Comparison of ENCODE assay signal across 8 mouse cellular contexts in genomic region chr12:101082296-101083075, GRCm38 (mm10). TPM values are rescaled to one million over a fixed set of nuclear protein-coding genes. Genes with fewer than 3 reads are reported as not detected.
DNase-seq lines count a peak whose midpoint lies in the region; ATAC-seq and TF ChIP-seq lines count a peak whose summit lies in the region.

No protein-coding gene starts in this region.

- H3K4me2 ChIP-seq in heart, embryonic 13.5 days = peak overlapping the region; percentile 97
- H3K4me2 ChIP-seq in kidney, embryonic 15.5 days = peak overlapping the region; percentile 78
- peak overlapping the region; percentile 77 for H3K4me2 ChIP-seq in lung, postnatal 0 days (replicated peaks; ENCODE audit: low read depth, low read length)

- H3K4me3 ChIP-seq in MEL (ENCODE audit: control insufficient read depth in 1 of 2, insufficient read depth in 1 of 2, low read depth in 2 of 2, low read length in 2 of 2) = peak overlapping the region; percentile 87 to 94
- H3K4me3 ChIP-seq in forebrain, embryonic 10.5 days = peak overlapping the region; percentile 93
- peak overlapping the region; percentile 97 for H3K4me3 ChIP-seq in heart, embryonic 13.5 days
- peak overlapping the region; percentile 100 for H3K4me3 ChIP-seq in kidney, embryonic 15.5 days (replicated peaks)
- H3K4me3 ChIP-seq in lung, postnatal 0 days (ENCODE audit: low read depth, low read length) = peak overlapping the region; percentile 98

- WGBS in forebrain, embryonic 10.5 days = under 1% methylated on average over 65 of the region's 69 CpGs
- WGBS in heart, embryonic 13.5 days = under 1% methylated on average over 67 of the region's 69 CpGs
- under 1% methylated on average over 67 of the region's 69 CpGs for WGBS in kidney, embryonic 15.5 days
- WGBS in lung, postnatal 0 days = under 1% methylated on average over 60 of the region's 69 CpGs

- TF ChIP-seq RAD21 in MEL (IDR thresholded peaks at IDR 0.05; ENCODE audit: low read depth, low read length) = no peak

- H3K36me3 ChIP-seq in MEL (ENCODE audit: control insufficient read depth in 1 of 2, insufficient read depth in 2 of 2, low read length in 2 of 2) = peaks cover 16 to 37% of the 10 kb centered on the region in 2 experiments
- peaks cover 38% of the 10 kb centered on the region for H3K36me3 ChIP-seq in forebrain, embryonic 10.5 days (replicated peaks)
- H3K36me3 ChIP-seq in heart, embryonic 13.5 days = peaks cover 23% of the 10 kb centered on the region
- peaks cover 17% of the 10 kb centered on the region for H3K36me3 ChIP-seq in kidney, embryonic 15.5 days
- H3K36me3 ChIP-seq in lung, postnatal 0 days (ENCODE audit: insufficient read depth, low read length) = no peaks in the 10 kb centered on the region

- peak overlapping the region; percentile 95 for H3K27ac ChIP-seq in MEL (ENCODE audit: control insufficient read depth, low read depth, low read length)
- H3K27ac ChIP-seq in forebrain, embryonic 10.5 days = peak overlapping the region; percentile 100
- H3K27ac ChIP-seq in heart, embryonic 13.5 days (replicated peaks) = peak overlapping the region; percentile 100
- H3K27ac ChIP-seq in kidney, embryonic 15.5 days = peak overlapping the region; percentile 100
- H3K27ac ChIP-seq in lung, postnatal 0 days (ENCODE audit: low read length) = peak overlapping the region; percentile 98

- peak overlapping the region; percentile 100 for H3K9ac ChIP-seq in MEL (ENCODE audit: control insufficient read depth, low read depth, low read length, poor library complexity, severe bottlenecking)
- peak overlapping the region; percentile 99 for H3K9ac ChIP-seq in heart, embryonic 13.5 days
- H3K9ac ChIP-seq in kidney, embryonic 15.5 days = peak overlapping the region; percentile 99
- peak overlapping the region; percentile 94 for H3K9ac ChIP-seq in lung, postnatal 0 days (replicated peaks; ENCODE audit: low read depth)

- no peak for TF ChIP-seq EP300 in MEL (IDR thresholded peaks at IDR 0.05; ENCODE audit: low read depth in 1 of 2, low read length in 2 of 2)
- no peak for TF ChIP-seq EP300 in lung, postnatal 0 days (IDR thresholded peaks at IDR 0.05)

- ATAC-seq in heart, embryonic 13.5 days (ENCODE audit: extremely low read depth, insufficient number of reproducible peaks, low FRiP score, low TSS enrichment) = peak; percentile 40
- peak; percentile 19 for ATAC-seq in kidney, embryonic 15.5 days (replicated peaks; ENCODE audit: low FRiP score)
- ATAC-seq in lung, postnatal 0 days = peak; percentile 18
- ATAC-seq in monocyte, adult 5-6 weeks (replicated peaks; ENCODE audit: insufficient number of reproducible peaks, low FRiP score, low TSS enrichment, poor library complexity, severe bottlenecking) = no peak

- no peak for TF ChIP-seq CTCF in MEL (IDR thresholded peaks at IDR 0.05 in 2 of 3, conservative IDR thresholded peaks at IDR 0.05 in 1 of 3; ENCODE audit: control insufficient read depth in 1 of 3, insufficient read depth in 1 of 3, low read depth in 2 of 3, low read length in 3 of 3, poor library complexity in 1 of 3, severe bottlenecking in 1 of 3)
- no peak for TF ChIP-seq CTCF in lung, postnatal 0 days (IDR thresholded peaks at IDR 0.05)

- no peak for TF ChIP-seq POLR2A in MEL (IDR thresholded peaks at IDR 0.05; ENCODE audit: control insufficient read depth in 1 of 2, insufficient read depth in 1 of 2, low read depth in 1 of 2, low read length in 2 of 2, poor library complexity in 1 of 2)

- no peaks in the 10 kb centered on the region for H3K27me3 ChIP-seq in MEL (ENCODE audit: control insufficient read depth in 1 of 2, insufficient read depth in 2 of 2, low read length in 2 of 2)
- no peaks in the 10 kb centered on the region for H3K27me3 ChIP-seq in forebrain, embryonic 10.5 days (ENCODE audit: poor library complexity, severe bottlenecking)
- H3K27me3 ChIP-seq in heart, embryonic 13.5 days (replicated peaks) = no peaks in the 10 kb centered on the region
- no peaks in the 10 kb centered on the region for H3K27me3 ChIP-seq in kidney, embryonic 15.5 days
- H3K27me3 ChIP-seq in lung, postnatal 0 days (replicated peaks; ENCODE audit: insufficient read depth, low read length) = no peaks in the 10 kb centered on the region

- H3K9me3 ChIP-seq in MEL (replicated peaks; ENCODE audit: insufficient read depth, low read length) = no peaks in the 10 kb centered on the region
- no peaks in the 10 kb centered on the region for H3K9me3 ChIP-seq in forebrain, embryonic 10.5 days
- H3K9me3 ChIP-seq in heart, embryonic 13.5 days = no peaks in the 10 kb centered on the region
- H3K9me3 ChIP-seq in kidney, embryonic 15.5 days (replicated peaks) = no peaks in the 10 kb centered on the region
- no peaks in the 10 kb centered on the region for H3K9me3 ChIP-seq in lung, postnatal 0 days (ENCODE audit: low read length)

- peak; percentile 41 for DNase-seq in MEL (ENCODE audit: low read depth, low spot score)
- peak; percentile 60 to 64 for DNase-seq in adrenal gland, postnatal 36 days
- DNase-seq in forebrain, embryonic 10.5 days (ENCODE audit: extremely low spot score, low spot score) = peak; percentile 34
- DNase-seq in lung, postnatal 0 days (ENCODE audit: low spot score) = peak; percentile 30
- DNase-seq in retina, embryonic 14.5 days (ENCODE audit: low spot score) = peak; percentile 24

- H3K4me1 ChIP-seq in MEL (ENCODE audit: control insufficient read depth in 1 of 2, insufficient read depth in 2 of 2, low read length in 2 of 2) = peaks cover 17 to 19% of the 10 kb centered on the region in 2 experiments
- peaks cover 27% of the 10 kb centered on the region for H3K4me1 ChIP-seq in forebrain, embryonic 10.5 days
- peaks cover 64% of the 10 kb centered on the region for H3K4me1 ChIP-seq in heart, embryonic 13.5 days
- H3K4me1 ChIP-seq in kidney, embryonic 15.5 days = peaks cover 22% of the 10 kb centered on the region
- H3K4me1 ChIP-seq in lung, postnatal 0 days (ENCODE audit: insufficient read depth, low read depth, low read length) = peaks cover 8% of the 10 kb centered on the region; the same call in 1 of the 2 replicates

- H3K79me2 ChIP-seq in MEL (ENCODE audit: control insufficient read depth, insufficient read depth, low read length, poor library complexity) = peaks cover 57% of the 10 kb centered on the region

TF ChIP-seq in MEL, 35 proteins besides CTCF, POLR2A, EP300 and RAD21:
- TF ChIP-seq HCFC1 (IDR thresholded peaks at IDR 0.05; ENCODE audit: low read depth, low read length) (0 out of 2 replicates have a peak, but pooled peaks have one; percentile 1), NRF1 (IDR thresholded peaks at IDR 0.05; ENCODE audit: insufficient read depth, low read depth, low read length, poor library complexity, severe bottlenecking) (no peak)

RNA-seq across cellular contexts. Expression of gene Ppp4r3a, which starts 1.0 kb away (rescaled TPM):
- 60.1 and 61.2 TPM in 2 replicates for total RNA-seq in MEL (2012; rRNA removed)
- 100 to 1,000 TPM in 1 of 2 experiments, 10 to 100 TPM in 1; 48.5 to 701 TPM for polyA plus RNA-seq in MEL (2012; ENCODE audit: insufficient read depth in 1 of 2, insufficient read length in 2 of 2, low read depth in 1 of 2, low replicate concordance in 2 of 2, missing spikeins in 1 of 2)
- 10 to 100 TPM; 51.8 to 52.1 TPM for total RNA-seq in adrenal gland, postnatal 36 days (2021)
- polyA plus RNA-seq in forebrain, embryonic 10.5 days (2016; fragmentation: Nextera tagmentation; extraction: Ambion mirVana) = 51.0 and 52.2 TPM in 2 replicates
- 24.2 and 25.6 TPM in 2 replicates for polyA plus RNA-seq in heart, embryonic 13.5 days (2015; fragmentation: Nextera tagmentation; extraction: Ambion mirVana)
- 43.5 and 44.0 TPM in 2 replicates for polyA plus RNA-seq in kidney, embryonic 15.5 days (2015; fragmentation: Nextera tagmentation; extraction: Ambion mirVana)
- polyA plus RNA-seq in lung, postnatal 0 days (2015; fragmentation: Nextera tagmentation; extraction: Ambion mirVana) = 16.4 and 20.5 TPM in 2 replicates
- total RNA-seq in monocyte, adult 5-6 weeks (2017) = 215 to 245 TPM (median 234 TPM) in 3 replicates

RNA-seq across cellular contexts. Expression of gene Ccdc88c, which starts 53.6 kb away (rescaled TPM):
- total RNA-seq in MEL (2012; rRNA removed) = 8.5 and 8.7 TPM in 2 replicates
- 10 to 100 TPM in 1 of 2 experiments, not detected in 1; 15.3 TPM for polyA plus RNA-seq in MEL (2012; ENCODE audit: insufficient read depth in 1 of 2, insufficient read length in 2 of 2, low read depth in 1 of 2, low replicate concordance in 2 of 2, missing spikeins in 1 of 2)
- total RNA-seq in adrenal gland, postnatal 36 days (2021) = 1 to 10 TPM; 1.9 to 2.2 TPM
- 19.8 and 22.6 TPM in 2 replicates for polyA plus RNA-seq in forebrain, embryonic 10.5 days (2016; fragmentation: Nextera tagmentation; extraction: Ambion mirVana)
- 1.8 and 1.9 TPM in 2 replicates for polyA plus RNA-seq in heart, embryonic 13.5 days (2015; fragmentation: Nextera tagmentation; extraction: Ambion mirVana)
- 12.5 and 12.7 TPM in 2 replicates for polyA plus RNA-seq in kidney, embryonic 15.5 days (2015; fragmentation: Nextera tagmentation; extraction: Ambion mirVana)
- polyA plus RNA-seq in lung, postnatal 0 days (2015; fragmentation: Nextera tagmentation; extraction: Ambion mirVana) = 6.9 and 7.4 TPM in 2 replicates
- total RNA-seq in monocyte, adult 5-6 weeks (2017) = 350 to 541 TPM (median 365 TPM) in 3 replicates
